Mouse (Mus musculus): Measurements from ENCODE around the gene Spem1.

The Spem1 gene

GRCm38 (mm10) chr11:69800392-69801197 is 21.4 kb downstream of the Spem1 start:
- no peak for DNase-seq (ENCODE audit: low read depth, low spot score)

GRCm38 (mm10) chr11:69800138-69800391 is 21.9 kb downstream of the Spem1 start:
- no peak for DNase-seq (ENCODE audit: low read depth, low spot score)

- no peak for DNase-seq (ENCODE audit: low read depth, low spot score)
These were observed 22.4 kb downstream of the Spem1 start for GRCm38 (mm10) chr11:69799394-69800137.

- DNase-seq (ENCODE audit: low read depth, low spot score) = no peak
These were observed 24.1 kb downstream of the Spem1 start for GRCm38 (mm10) chr11:69797924-69798323.

- no peak for DNase-seq (ENCODE audit: low read depth, low spot score)
These were observed 26.0 kb downstream of the Spem1 start for GRCm38 (mm10) chr11:69795983-69796435.

- peak; percentile 94 for DNase-seq (ENCODE audit: low read depth, low spot score)
These were observed 26.6 kb downstream of the Spem1 start, which contains the start of gene Chrnb1 for GRCm38 (mm10) chr11:69795168-69795982. Chrnb1 (minus strand) TSS chr11:69795943.

- no peak for DNase-seq (ENCODE audit: low read depth, low spot score)
These were observed 28.6 kb downstream of the Spem1 start for GRCm38 (mm10) chr11:69793429-69793828.

- DNase-seq (ENCODE audit: low read depth, low spot score) = no peak
These were observed 30.6 kb downstream of the Spem1 start for GRCm38 (mm10) chr11:69791420-69791819.

- no peak for DNase-seq (ENCODE audit: low read depth, low spot score)
These were observed 32.5 kb downstream of the Spem1 start for GRCm38 (mm10) chr11:69789431-69789830.

GRCm38 (mm10) chr11:69787306-69787705 is 34.7 kb downstream of the Spem1 start:
- DNase-seq (ENCODE audit: low read depth, low spot score) = no peak

GRCm38 (mm10) chr11:69784793-69785272 is 37.1 kb downstream of the Spem1 start:
- DNase-seq (ENCODE audit: low read depth, low spot score) = no peak

- DNase-seq (ENCODE audit: low read depth, low spot score) = no peak
These were observed 40.2 kb downstream of the Spem1 start for GRCm38 (mm10) chr11:69781828-69782227.

- no peak for DNase-seq (ENCODE audit: low read depth, low spot score)
These were observed 43.0 kb downstream of the Spem1 start for GRCm38 (mm10) chr11:69778985-69779384.

GRCm38 (mm10) chr11:69778258-69778982 is 43.6 kb downstream of the Spem1 start:
- DNase-seq (ENCODE audit: low read depth, low spot score) = no peak

GRCm38 (mm10) chr11:69777504-69778257 is 44.3 kb downstream of the Spem1 start:
- DNase-seq (ENCODE audit: low read depth, low spot score) = no peak

- no peak for DNase-seq (ENCODE audit: low read depth, low spot score)
These were observed 45.5 kb downstream of the Spem1 start for GRCm38 (mm10) chr11:69776488-69776887.

GRCm38 (mm10) chr11:69775716-69776115 is 46.3 kb downstream of the Spem1 start:
- no peak for DNase-seq (ENCODE audit: low read depth, low spot score)

GRCm38 (mm10) chr11:69774961-69775360 is 47.0 kb downstream of the Spem1 start:
- no peak for DNase-seq (ENCODE audit: low read depth, low spot score)

All from telencephalon, adult 2 months (tissue).